Mouse (Mus musculus) MEL (cell line): Measurements from ENCODE around the gene Rab33b.

ENCODE experiments used
- CHD1 ChIP-seq: IDR thresholded peaks from 2 replicates; pipeline ENCODE4 v1.6.1; 2012; ENCODE audit warnings: low read depth, mild to moderate bottlenecking, inconsistent platforms, low read length, improper control_type of control experiment
- CHD2 ChIP-seq: IDR thresholded peaks from 2 replicates; pipeline ENCODE4 v1.6.1; 2011; ENCODE audit warnings: low read length, improper control_type of control experiment
- CTCF ChIP-seq, 3 experiments: IDR thresholded peaks in 2 of 3; conservative IDR thresholded peaks in 1 of 3; 2 replicates each; pipeline ENCODE4 v1.5.1; 2011 to 2012; ENCODE audit warnings: low read length in 3 of 3, low read depth in 2 of 3, mild to moderate bottlenecking in 2 of 3, improper control_type of control experiment in 1 of 3, inconsistent platforms in 1 of 3, mixed read lengths in 1 of 3, moderate library complexity in 1 of 3; ENCODE audit not compliant: control insufficient read depth in 1 of 3, insufficient read depth in 1 of 3, poor library complexity in 1 of 3, severe bottlenecking in 1 of 3
- EP300 ChIP-seq, 2 experiments: IDR thresholded peaks; 2 replicates each; pipeline ENCODE4 v1.6.1; 2011; ENCODE audit warnings: improper control_type of control experiment in 2 of 2, low read length in 2 of 2, low read depth in 1 of 2, mild to moderate bottlenecking in 1 of 2
- GABPA ChIP-seq: IDR thresholded peaks from 2 replicates; pipeline ENCODE4 v1.6.1; 2012; ENCODE audit warnings: low read depth, mild to moderate bottlenecking, inconsistent platforms, low read length, improper control_type of control experiment, moderate library complexity
- JUND ChIP-seq: IDR thresholded peaks from 2 replicates; pipeline ENCODE4 v1.6.1; 2011; ENCODE audit warnings: low read depth, mild to moderate bottlenecking, improper control_type of control experiment, low read length
- TCF12 ChIP-seq: IDR thresholded peaks from 2 replicates; pipeline ENCODE4 v1.6.1; 2014; ENCODE audit warnings: low read depth, mild to moderate bottlenecking, inconsistent platforms, low read length, improper control_type of control experiment, moderate library complexity

DNA sequence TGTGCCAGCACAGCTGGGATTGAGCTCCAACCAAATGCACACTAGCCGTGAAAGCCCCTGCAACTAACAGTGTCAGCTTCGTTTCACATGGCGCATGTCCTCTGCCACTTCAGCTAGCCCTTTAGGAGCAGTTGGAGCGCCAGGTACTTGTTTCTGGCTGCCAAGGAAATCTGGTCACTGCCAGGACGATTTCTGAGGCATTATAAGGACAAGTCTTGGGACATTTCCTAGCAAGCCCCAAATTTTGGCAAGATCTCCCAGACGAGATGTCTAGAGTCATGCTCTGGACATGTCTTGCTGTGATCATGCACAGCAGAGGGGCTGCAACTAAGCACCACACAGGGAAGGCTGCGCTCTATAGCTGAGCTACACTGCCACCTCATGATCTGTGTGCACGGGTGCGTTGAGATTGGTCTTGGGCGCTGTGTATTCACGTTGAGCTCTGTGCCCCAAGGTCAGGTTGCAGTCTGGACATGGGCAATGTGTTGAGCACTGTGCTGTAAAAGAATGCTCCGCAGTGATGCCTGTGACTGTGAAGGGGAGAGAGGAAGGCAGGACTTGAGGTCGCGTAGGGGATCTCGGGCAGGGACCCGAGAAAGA, 41.6 kb downstream of the Rab33b start:
- TF ChIP-seq CHD1, result no peak
- no peak for TF ChIP-seq EP300 (IDR thresholded peaks at IDR 0.05; ENCODE audit: low read depth in 1 of 2, low read length in 2 of 2)
- TF ChIP-seq JUND, result no peak
- no peak for TF ChIP-seq CHD2
- TF ChIP-seq GABPA, result no peak
- no peak for TF ChIP-seq CTCF (IDR thresholded peaks at IDR 0.05 in 2 of 3, conservative IDR thresholded peaks at IDR 0.05 in 1 of 3; ENCODE audit: control insufficient read depth in 1 of 3, insufficient read depth in 1 of 3, low read depth in 2 of 3, low read length in 3 of 3, poor library complexity in 1 of 3, severe bottlenecking in 1 of 3)
- no peak for TF ChIP-seq TCF12
